Mouse (Mus musculus) cerebellum, adult 2 months (tissue): ENCODE measurements around the gene Syt2. TPM values are rescaled to one million over a fixed set of nuclear protein-coding genes. Genes with fewer than 3 reads are reported as not detected.

Experiments used
- DNase-seq, 2 experiments: peaks; one replicate each; pipeline ENCODE4 v3.0.0; 2021
- H3K27ac ChIP-seq: fragments of 200-500 bp; 2 replicates; pipeline ENCODE4 v1.5.1; 2012; ENCODE audit warnings: low read length, control low read depth, inconsistent platforms; ENCODE audit not compliant: insufficient read depth
- H3K27me3 ChIP-seq: fragments of 200-500 bp; 2 replicates; pipeline ENCODE4 v1.6.1; 2012; ENCODE audit warnings: inconsistent platforms, mild to moderate bottlenecking, low read length, moderate library complexity; ENCODE audit not compliant: control insufficient read depth, insufficient read depth
- H3K4me1 ChIP-seq: fragments of 200-500 bp; 2 replicates; pipeline ENCODE4 v1.6.1; 2011; ENCODE audit warnings: low read length; ENCODE audit not compliant: control insufficient read depth, insufficient read depth
- H3K4me3 ChIP-seq: fragments of 200-500 bp; replicated peaks from 2 replicates; pipeline ENCODE3; 2011; ENCODE audit warnings: mild to moderate bottlenecking, low read depth, low read length, control low read depth; ENCODE audit not compliant: insufficient read depth
- CTCF ChIP-seq: fragments of 200-500 bp; IDR thresholded peaks from 2 replicates; pipeline ENCODE4 v1.5.1; 2011; ENCODE audit warnings: low read depth, mild to moderate bottlenecking, control low read depth, low read length, moderate library complexity, borderline replicate concordance; ENCODE audit not compliant: insufficient read depth
- POLR2A ChIP-seq: fragments of 200-500 bp; IDR thresholded peaks from 2 replicates; pipeline ENCODE4 v1.6.1; 2011; ENCODE audit warnings: low read length, control low read depth, borderline replicate concordance; ENCODE audit not compliant: insufficient read depth
- WGBS: fragments of 180-500 bp; shearing (Covaris S2); methylation state at CpG from one replicate; pipeline ENCODE4 v1.1.7; 2018; 5-methylcytosine and 5-hydroxymethylcytosine counted together
- polyA plus RNA-seq: library from polyadenylated mRNA; depleted of rRNA; stranded (reverse); fragments of >200 nt; gene quantifications from 2 replicates; pipeline ENCODE4 v1.2.3, GENCODE M21; 2012

Syt2 gene
- polyA plus RNA-seq, 1 experiment, result 318 TPM

- DNase-seq, result no peak
- no peak overlapping the region for H3K4me3 ChIP-seq
- WGBS, result 92% methylated on average over 6 of the region's 6 CpGs
- no peaks in the 10 kb centered on the region for H3K27me3 ChIP-seq
- no peak overlapping the region for H3K27ac ChIP-seq
- TF ChIP-seq POLR2A, result no peak
- no peaks in the 10 kb centered on the region for H3K4me1 ChIP-seq
Observed at GRCm38 (mm10) chr1:134784481-134784880, 138.0 kb downstream of the Syt2 start.

GRCm38 (mm10) chr1:134784911-134785310 is 138.4 kb downstream of the Syt2 start:
- no peak for DNase-seq
- WGBS, result 86% methylated on average over 1 of the region's 1 CpGs
- no peak overlapping the region for H3K27ac ChIP-seq
- H3K4me3 ChIP-seq, result no peak overlapping the region
- TF ChIP-seq POLR2A (no peak), CTCF (no peak)
- H3K4me1 ChIP-seq, result no peaks in the 10 kb centered on the region
- H3K27me3 ChIP-seq, result no peaks in the 10 kb centered on the region

- Histone ChIP-seq H3K4me1 (no peaks in the 10 kb centered on the region), H3K27ac (no peak overlapping the region), H3K27me3 (no peaks in the 10 kb centered on the region), H3K4me3 (no peak overlapping the region)
- DNase-seq, result no peak
- WGBS, result 60% methylated on average over 7 of the region's 7 CpGs
- no peak for TF ChIP-seq POLR2A
- TF ChIP-seq CTCF, result no peak
Observed at GRCm38 (mm10) chr1:134788096-134788495, 141.6 kb downstream of the Syt2 start.

GRCm38 (mm10) chr1:134790716-134791439 is 144.4 kb downstream of the Syt2 start:
- TF ChIP-seq POLR2A (no peak), CTCF (no peak)
- Histone ChIP-seq H3K27ac (no peak overlapping the region), H3K4me1 (peaks cover under 1% of the 10 kb centered on the region; the same call in 1 of the 2 replicates), H3K4me3 (no peak overlapping the region), H3K27me3 (no peaks in the 10 kb centered on the region)
- no peak for DNase-seq
- WGBS, result 97% methylated on average over 2 of the region's 2 CpGs

GRCm38 (mm10) chr1:134791456-134791855 is 145.0 kb downstream of the Syt2 start:
- no peak overlapping the region for H3K4me3 ChIP-seq
- no peak for DNase-seq
- no peak for TF ChIP-seq POLR2A
- no peak for TF ChIP-seq CTCF
- no peaks in the 10 kb centered on the region for H3K27me3 ChIP-seq
- H3K4me1 ChIP-seq, result peaks cover 5% of the 10 kb centered on the region; the same call in 1 of the 2 replicates
- no peak overlapping the region for H3K27ac ChIP-seq

- H3K4me3 ChIP-seq, result no peak overlapping the region
- no peak overlapping the region for H3K27ac ChIP-seq
- WGBS, result 96% methylated on average over 1 of the region's 1 CpGs
- no peak for DNase-seq
- no peak for TF ChIP-seq CTCF
- no peak for TF ChIP-seq POLR2A
- H3K27me3 ChIP-seq, result no peaks in the 10 kb centered on the region
- peaks cover 8% of the 10 kb centered on the region; the same call in 1 of the 2 replicates for H3K4me1 ChIP-seq
Observed at GRCm38 (mm10) chr1:134796076-134796475, 149.6 kb downstream of the Syt2 start.

GRCm38 (mm10) chr1:134796536-134796935 is 150.1 kb downstream of the Syt2 start:
- 50% methylated on average over 3 of the region's 3 CpGs for WGBS
- no peak for DNase-seq
- TF ChIP-seq CTCF, result no peak
- no peak for TF ChIP-seq POLR2A
- Histone ChIP-seq H3K4me3 (no peak overlapping the region), H3K27me3 (no peaks in the 10 kb centered on the region), H3K4me1 (peaks cover 8% of the 10 kb centered on the region; the same call in 1 of the 2 replicates), H3K27ac (peak overlapping the region; percentile 36; the same call in 1 of the 2 replicates)

- Histone ChIP-seq H3K27me3 (no peaks in the 10 kb centered on the region), H3K4me3 (no peak overlapping the region), H3K27ac (no peak overlapping the region), H3K4me1 (peaks cover under 1% of the 10 kb centered on the region; the same call in 1 of the 2 replicates)
- 91% methylated on average over 7 of the region's 7 CpGs for WGBS
- DNase-seq, result no peak
- TF ChIP-seq POLR2A, result no peak
- TF ChIP-seq CTCF, result no peak
Observed at GRCm38 (mm10) chr1:134801758-134802157, 155.3 kb downstream of the Syt2 start.

GRCm38 (mm10) chr1:134803286-134804117 is 157.0 kb downstream of the Syt2 start:
- no peaks in the 10 kb centered on the region for H3K4me1 ChIP-seq
- DNase-seq, result no peak
- 54% methylated on average over 16 of the region's 16 CpGs for WGBS
- no peaks in the 10 kb centered on the region for H3K27me3 ChIP-seq
- H3K27ac ChIP-seq, result no peak overlapping the region
- TF ChIP-seq POLR2A, result no peak
- TF ChIP-seq CTCF, result no peak
- H3K4me3 ChIP-seq, result no peak overlapping the region
